Mouse (Mus musculus) lung, adult 2 months (tissue): ENCODE results near the gene Eaf2.

ENCODE experiments used
- CTCF ChIP-seq: fragments of 200-500 bp; IDR thresholded peaks from 2 replicates; pipeline ENCODE4 v1.5.1; 2011; ENCODE audit warnings: mild to moderate bottlenecking, low read length, control low read depth; ENCODE audit not compliant: insufficient read depth
- POLR2A ChIP-seq: fragments of 200-500 bp; IDR thresholded peaks from 2 replicates; pipeline ENCODE4 v1.6.1; 2011; ENCODE audit warnings: low read depth, mild to moderate bottlenecking, control low read depth, low read length, borderline replicate concordance; ENCODE audit errors: extremely low read depth

GRCm38 (mm10) chr16:36798334-36798733, 76.5 kb downstream of the Eaf2 start:
- TF ChIP-seq CTCF (no peak), POLR2A (no peak)
